Mouse (Mus musculus): ENCODE data around the gene Acbd4. TPM values are rescaled to one million over a fixed set of nuclear protein-coding genes. Genes with fewer than 3 reads are reported as not detected.

Gene Acbd4
- polyA plus RNA-seq (2012; rRNA removed), result 17.9 and 22.5 TPM in 2 replicates

- peak within 1 kb of the TSS; percentile 57 for H3K4me3 ChIP-seq (ENCODE audit: extremely low read depth, insufficient read depth, insufficient read length)
- WGBS, result 2% methylated on average over 34 of the region's 34 CpGs
- no peak within 1 kb of the TSS for H3K27ac ChIP-seq (ENCODE audit: insufficient read depth, low read length)
- peaks cover 7% of the 10 kb centered on the region for H3K36me3 ChIP-seq (ENCODE audit: control insufficient read depth, insufficient read depth, low read length)
- DNase-seq (ENCODE audit: low read depth in 1 of 2, low spot score in 2 of 2), result no peak
- H3K4me1 ChIP-seq (ENCODE audit: control insufficient read depth, insufficient read depth, insufficient read length), result peaks cover 22% of the 10 kb centered on the region
- TF ChIP-seq CTCF (IDR thresholded peaks at IDR 0.05; ENCODE audit: extremely low read depth, insufficient read depth, insufficient read length, insufficient replicate concordance), result no peak
- peaks cover 6% of the 10 kb centered on the region for H3K27me3 ChIP-seq (ENCODE audit: control insufficient read depth, insufficient read depth, low read length)
These were observed at the start of gene Acbd4, which contains the start of gene Plcd3 for GRCm38 (mm10) chr11:103101481-103101865. Gene Acbd4 (plus strand): TSS chr11:103101682. Gene Plcd3 (minus strand): TSS chr11:103101658.

GRCm38 (mm10) chr11:103052078-103052477 lies 49.4 kb upstream of the Acbd4 start:
- TF ChIP-seq POLR2A (IDR thresholded peaks at IDR 0.05; ENCODE audit: low read depth, low read length), result no peak
- TF ChIP-seq CTCF (IDR thresholded peaks at IDR 0.05; ENCODE audit: extremely low read depth, insufficient read depth, insufficient read length, insufficient replicate concordance), result no peak
- no peak overlapping the region for H3K27ac ChIP-seq (ENCODE audit: insufficient read depth, low read length)

DNA sequence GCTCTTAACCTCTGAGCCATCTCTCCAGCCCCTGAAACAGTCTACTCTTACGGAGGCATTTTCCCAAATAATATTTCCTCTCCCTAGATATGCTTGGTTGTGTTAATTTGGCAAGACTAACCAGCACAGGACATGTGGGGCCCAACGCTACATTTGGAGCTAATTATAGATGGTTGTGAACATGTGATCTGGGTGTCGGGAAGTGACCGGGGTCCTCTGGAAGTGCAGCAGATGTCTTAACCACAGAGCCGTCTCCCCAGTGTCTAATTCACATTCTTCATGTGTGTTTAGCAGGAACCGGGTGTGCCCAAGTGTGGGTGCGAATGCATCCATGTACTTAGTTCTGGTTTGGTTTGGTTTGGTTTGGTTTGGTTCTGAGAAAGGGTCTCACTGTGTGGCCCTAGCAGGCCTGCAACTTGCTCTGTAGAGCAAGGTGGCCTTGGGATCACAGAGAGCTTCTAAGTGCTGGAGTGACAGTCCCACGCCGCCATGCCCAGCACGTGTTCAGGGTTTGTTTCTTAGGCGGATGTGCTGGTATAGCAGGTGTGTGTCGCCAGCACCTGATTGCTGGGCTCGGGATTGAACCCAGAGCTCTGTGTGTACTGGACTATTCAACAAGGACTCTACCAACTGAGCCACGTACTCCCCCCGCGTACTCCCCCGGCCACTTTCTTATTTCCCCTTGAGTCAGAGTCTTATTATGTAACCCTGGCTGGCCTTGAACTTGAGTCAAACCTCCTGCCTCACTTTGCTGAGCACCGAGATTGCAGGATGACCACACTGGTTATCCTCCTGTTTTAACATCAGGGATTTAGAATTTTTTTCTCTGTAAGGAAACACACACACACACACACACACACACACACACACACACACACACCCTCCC lies 48.0 kb upstream of the Acbd4 start:
- no peak for DNase-seq (ENCODE audit: low read depth in 1 of 2, low spot score in 2 of 2)
- Histone ChIP-seq H3K27me3 (ENCODE audit: control insufficient read depth, insufficient read depth, low read length) (no peaks in the 10 kb centered on the region), H3K4me1 (ENCODE audit: control insufficient read depth, insufficient read depth, insufficient read length) (no peaks in the 10 kb centered on the region), H3K27ac (ENCODE audit: insufficient read depth, low read length) (no peak overlapping the region), H3K36me3 (ENCODE audit: control insufficient read depth, insufficient read depth, low read length) (peaks cover 40% of the 10 kb centered on the region), H3K4me3 (ENCODE audit: extremely low read depth, insufficient read depth, insufficient read length) (no peak overlapping the region)
- TF ChIP-seq POLR2A (IDR thresholded peaks at IDR 0.05; ENCODE audit: low read depth, low read length) (no peak), CTCF (IDR thresholded peaks at IDR 0.05; ENCODE audit: extremely low read depth, insufficient read depth, insufficient read length, insufficient replicate concordance) (no peak)
- WGBS, result 82% methylated on average over 18 of the region's 18 CpGs

More at GRCm38 (mm10) chr11:103052078-103052477, 49.4 kb upstream of the Acbd4 start:
- 94% methylated on average over 6 of the region's 6 CpGs for WGBS
- Histone ChIP-seq H3K4me3 (ENCODE audit: extremely low read depth, insufficient read depth, insufficient read length) (no peak overlapping the region), H3K4me1 (ENCODE audit: control insufficient read depth, insufficient read depth, insufficient read length) (no peaks in the 10 kb centered on the region), H3K36me3 (ENCODE audit: control insufficient read depth, insufficient read depth, low read length) (peaks cover 31% of the 10 kb centered on the region), H3K27me3 (ENCODE audit: control insufficient read depth, insufficient read depth, low read length) (no peaks in the 10 kb centered on the region)
- DNase-seq (ENCODE audit: low read depth in 1 of 2, low spot score in 2 of 2), result no peak

- H3K36me3 ChIP-seq (ENCODE audit: control insufficient read depth, insufficient read depth, low read length), result peaks cover 48% of the 10 kb centered on the region
- H3K4me3 ChIP-seq (ENCODE audit: extremely low read depth, insufficient read depth, insufficient read length), result no peak overlapping the region
- WGBS, result 56% methylated on average over 6 of the region's 6 CpGs
- no peaks in the 10 kb centered on the region for H3K27me3 ChIP-seq (ENCODE audit: control insufficient read depth, insufficient read depth, low read length)
- peak; percentile 41 to 61 for DNase-seq (ENCODE audit: low read depth in 1 of 2, low spot score in 2 of 2)
- no peak overlapping the region for H3K27ac ChIP-seq (ENCODE audit: insufficient read depth, low read length)
- no peaks in the 10 kb centered on the region for H3K4me1 ChIP-seq (ENCODE audit: control insufficient read depth, insufficient read depth, insufficient read length)
- no peak for TF ChIP-seq POLR2A (IDR thresholded peaks at IDR 0.05; ENCODE audit: low read depth, low read length)
- peak; percentile 15; the same call in 1 of the 2 replicates for TF ChIP-seq CTCF (IDR thresholded peaks at IDR 0.05; ENCODE audit: extremely low read depth, insufficient read depth, insufficient read length, insufficient replicate concordance)
These were observed 46.7 kb upstream of the Acbd4 start for GRCm38 (mm10) chr11:103054798-103055197.

GRCm38 (mm10) chr11:103056636-103057035 lies 44.8 kb upstream of the Acbd4 start:
- WGBS, result 95% methylated on average over 7 of the region's 7 CpGs
- no peak overlapping the region for H3K27ac ChIP-seq (ENCODE audit: insufficient read depth, low read length)
- DNase-seq (ENCODE audit: low read depth in 1 of 2, low spot score in 2 of 2), result no peak
- no peak overlapping the region for H3K4me3 ChIP-seq (ENCODE audit: extremely low read depth, insufficient read depth, insufficient read length)
- TF ChIP-seq CTCF (IDR thresholded peaks at IDR 0.05; ENCODE audit: extremely low read depth, insufficient read depth, insufficient read length, insufficient replicate concordance) (no peak), POLR2A (IDR thresholded peaks at IDR 0.05; ENCODE audit: low read depth, low read length) (no peak)
- H3K27me3 ChIP-seq (ENCODE audit: control insufficient read depth, insufficient read depth, low read length), result no peaks in the 10 kb centered on the region
- peaks cover 55% of the 10 kb centered on the region for H3K36me3 ChIP-seq (ENCODE audit: control insufficient read depth, insufficient read depth, low read length)
- no peaks in the 10 kb centered on the region for H3K4me1 ChIP-seq (ENCODE audit: control insufficient read depth, insufficient read depth, insufficient read length)

- no peak overlapping the region for H3K4me3 ChIP-seq (ENCODE audit: extremely low read depth, insufficient read depth, insufficient read length)
- no peak for TF ChIP-seq POLR2A (IDR thresholded peaks at IDR 0.05; ENCODE audit: low read depth, low read length)
- DNase-seq (ENCODE audit: low read depth in 1 of 2, low spot score in 2 of 2), result no peak
- H3K4me1 ChIP-seq (ENCODE audit: control insufficient read depth, insufficient read depth, insufficient read length), result no peaks in the 10 kb centered on the region
- H3K36me3 ChIP-seq (ENCODE audit: control insufficient read depth, insufficient read depth, low read length), result peaks cover 59% of the 10 kb centered on the region
- no peak overlapping the region for H3K27ac ChIP-seq (ENCODE audit: insufficient read depth, low read length)
- WGBS, result 90% methylated on average over 3 of the region's 3 CpGs
- no peaks in the 10 kb centered on the region for H3K27me3 ChIP-seq (ENCODE audit: control insufficient read depth, insufficient read depth, low read length)
These were observed 42.9 kb upstream of the Acbd4 start for GRCm38 (mm10) chr11:103058499-103059085.

All from spleen, adult 2 months (tissue).